Mouse (Mus musculus) macrophage (primary cell): ENCODE data around the gene Ergic3. TPM values are rescaled to one million over a fixed set of nuclear protein-coding genes. Genes with fewer than 3 reads are reported as not detected.

Source experiments
- H3K27ac ChIP-seq: fragments of 350-480 bp; formaldehyde crosslinking; 2 replicates; pipeline ENCODE4 v1.9.0; 2021
- H3K36me3 ChIP-seq: fragments of 350-480 bp; formaldehyde crosslinking; 2 replicates; pipeline ENCODE4 v1.9.0; 2021; ENCODE audit errors: inconsistent target
- H3K4me3 ChIP-seq: fragments of 350-480 bp; formaldehyde crosslinking; 2 replicates; pipeline ENCODE4 v1.9.0; 2021; ENCODE audit errors: inconsistent target
- H3K79me2 ChIP-seq: fragments of 350-480 bp; formaldehyde crosslinking; 2 replicates; pipeline ENCODE4 v1.9.0; 2021; ENCODE audit errors: inconsistent target
- WGBS: methylation state at CpG from one replicate; pipeline ENCODE4 v1.1.7; 2026; ENCODE audit warnings: inconsistent platforms; ENCODE audit not compliant: missing documents; 5-methylcytosine and 5-hydroxymethylcytosine counted together
- polyA plus RNA-seq: library from polyadenylated mRNA; stranded (reverse); fragments of 250-400 nt; gene quantifications from 3 replicates; pipeline ENCODE4 v1.2.4, GENCODE M21; 2018; ENCODE audit warnings: inconsistent platforms
- total RNA-seq, 78 experiments: library from RNA; depleted of rRNA; stranded (reverse); fragments of 250-400 nt; gene quantifications; 1 replicate in 9 of 78; 2 replicates in 24 of 78; 3 replicates in 43 of 78; 4 replicates in 2 of 78; pipeline ENCODE4 v1.2.4; 2018; ENCODE audit warnings: inconsistent platforms in 56 of 78

Gene Ergic3
- 10 to 100 TPM in 24 of 26 experiments, 1 to 10 TPM in 2; 9.1 to 53.7 (median 31.4) TPM for total RNA-seq (2018; cell fraction: chromatin; rRNA removed)
- 100 to 1,000 TPM; 145 to 260 (median 179) TPM for total RNA-seq (2018; cell fraction: cytosol; rRNA removed)
- 100 to 1,000 TPM in 14 of 26 experiments, 10 to 100 TPM in 12; 42.0 to 148 (median 101) TPM for total RNA-seq (2018; cell fraction: nucleus; rRNA removed)
- 160 to 212 TPM (median 187 TPM) in 3 replicates for polyA plus RNA-seq

- under 1% methylated on average over 41 of the region's 45 CpGs for WGBS
- no peaks in the 10 kb centered on the region for H3K79me2 ChIP-seq
- H3K4me3 ChIP-seq = peak within 1 kb of the TSS; percentile 73
- peak within 1 kb of the TSS; percentile 36 for H3K27ac ChIP-seq
- H3K36me3 ChIP-seq = peaks cover 30% of the 10 kb centered on the region; the same call in 1 of the 2 replicates
These were observed at the start of gene Ergic3, which contains the start of gene 6430550D23Rik for GRCm38 (mm10) chr2:156007888-156008532. TSS of gene Ergic3 (plus strand) at chr2:156008045. TSS of gene 6430550D23Rik (minus strand) at chr2:156007977.

DNA sequence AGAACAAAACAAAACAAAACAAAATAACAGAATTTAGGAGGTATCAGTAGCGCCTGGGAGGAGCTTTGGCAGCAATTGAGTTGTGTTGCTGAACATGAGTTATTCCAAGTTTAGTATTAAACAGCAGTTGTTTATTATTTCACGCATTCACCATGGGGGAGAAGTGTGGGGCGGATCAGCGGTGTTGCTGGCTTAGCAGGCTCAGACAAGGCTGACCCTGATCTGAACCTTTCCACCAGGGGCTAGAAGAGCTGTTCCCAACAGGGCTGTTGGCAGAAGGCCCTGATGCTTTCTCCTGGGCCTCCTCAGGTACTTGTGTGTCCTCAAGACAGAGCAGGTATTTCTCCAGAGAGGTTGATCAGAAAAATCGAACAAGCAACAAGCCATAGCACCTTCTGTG lies 47.9 kb upstream of the Ergic3 start:
- 95% methylated on average over 5 of the region's 5 CpGs for WGBS
- no peak overlapping the region for H3K4me3 ChIP-seq
- no peak overlapping the region for H3K27ac ChIP-seq
- peaks cover 19% of the 10 kb centered on the region; the same call in 1 of the 2 replicates for H3K36me3 ChIP-seq
- peaks cover 45% of the 10 kb centered on the region for H3K79me2 ChIP-seq

- Histone ChIP-seq H3K4me3 (no peak overlapping the region), H3K79me2 (peaks cover 42% of the 10 kb centered on the region), H3K36me3 (peaks cover 35% of the 10 kb centered on the region), H3K27ac (no peak overlapping the region)
- 93% methylated on average over 10 of the region's 10 CpGs for WGBS
These were observed 46.0 kb upstream of the Ergic3 start for GRCm38 (mm10) chr2:155961862-155962261.

DNA sequence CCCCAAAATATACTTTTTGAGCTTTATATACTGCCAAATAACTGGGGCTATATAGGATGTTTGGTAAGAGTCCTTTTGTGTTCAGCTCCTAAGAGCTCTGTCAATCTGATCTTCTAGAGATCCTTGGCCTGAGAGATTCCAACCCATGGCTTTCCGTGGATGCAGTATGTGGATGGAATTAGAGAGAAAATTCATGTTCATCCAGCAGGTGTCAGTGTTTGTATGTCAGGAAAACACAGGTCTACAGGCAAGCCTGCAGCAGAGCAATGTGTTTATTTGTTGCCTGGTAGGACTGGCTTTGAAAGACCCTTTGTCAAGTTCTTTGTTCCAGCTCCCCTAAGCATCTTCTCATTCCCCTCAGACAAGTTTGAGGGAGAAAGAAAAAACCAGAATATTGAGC lies 44.9 kb upstream of the Ergic3 start:
- WGBS = 80% methylated on average over 1 of the region's 1 CpGs
- peaks cover 46% of the 10 kb centered on the region for H3K36me3 ChIP-seq

GRCm38 (mm10) chr2:155973348-155973747 lies 34.5 kb upstream of the Ergic3 start:
- Histone ChIP-seq H3K79me2 (no peaks in the 10 kb centered on the region), H3K36me3 (peaks cover 53% of the 10 kb centered on the region; the same call in 1 of the 2 replicates), H3K4me3 (no peak overlapping the region), H3K27ac (no peak overlapping the region)
- WGBS = 97% methylated on average over 5 of the region's 6 CpGs

More for the DNA sequence above, 44.9 kb upstream of the Ergic3 start:
- Histone ChIP-seq H3K79me2 (peaks cover 31% of the 10 kb centered on the region), H3K4me3 (no peak overlapping the region), H3K27ac (no peak overlapping the region)

DNA sequence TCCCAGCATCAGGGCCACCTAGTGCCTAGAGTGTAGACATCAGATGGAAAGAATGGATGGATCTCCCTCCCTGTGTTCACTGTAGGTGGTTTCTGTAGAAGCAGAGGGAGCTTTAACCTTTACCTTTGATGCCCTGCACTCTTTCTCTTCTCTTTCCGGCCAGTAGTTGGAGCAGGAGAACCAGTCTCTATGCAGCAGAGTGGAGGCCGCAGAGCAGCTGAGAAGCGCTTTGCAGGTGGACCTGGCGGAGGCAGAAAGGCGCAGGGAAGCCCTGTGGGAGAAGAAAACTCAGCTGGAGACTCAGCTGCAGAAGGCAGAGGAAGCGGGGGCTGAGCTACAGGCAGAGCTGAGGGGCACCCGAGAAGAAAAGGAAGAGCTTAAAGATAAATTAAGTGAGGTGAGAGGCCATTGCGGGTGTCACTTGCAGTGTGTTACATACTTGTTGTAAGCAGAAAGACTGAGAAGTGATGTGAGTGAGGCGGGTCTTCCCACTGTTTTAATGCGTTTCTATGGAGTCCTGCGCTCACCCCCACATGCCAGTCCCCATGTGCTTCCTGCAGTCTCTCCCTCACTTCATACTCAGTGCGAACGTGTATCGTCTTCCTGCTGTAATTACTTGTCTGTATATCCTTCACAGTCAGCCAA lies 33.6 kb upstream of the Ergic3 start:
- no peak overlapping the region for H3K4me3 ChIP-seq
- WGBS = 87% methylated on average over 14 of the region's 14 CpGs
- no peak overlapping the region for H3K27ac ChIP-seq
- H3K36me3 ChIP-seq = peaks cover 48% of the 10 kb centered on the region; the same call in 1 of the 2 replicates
- H3K79me2 ChIP-seq = no peaks in the 10 kb centered on the region

- WGBS = 17% methylated on average over 5 of the region's 5 CpGs
- Histone ChIP-seq H3K79me2 (peaks cover 30% of the 10 kb centered on the region), H3K36me3 (peaks cover 41% of the 10 kb centered on the region; the same call in 1 of the 2 replicates), H3K27ac (peak overlapping the region; percentile 93), H3K4me3 (peak overlapping the region; percentile 42)
These were observed 28.4 kb upstream of the Ergic3 start for GRCm38 (mm10) chr2:155979328-155979991.

- Histone ChIP-seq H3K27ac (no peak overlapping the region), H3K4me3 (no peak overlapping the region), H3K79me2 (peaks cover 16% of the 10 kb centered on the region), H3K36me3 (peaks cover 88% of the 10 kb centered on the region)
- 91% methylated on average over 7 of the region's 7 CpGs for WGBS
These were observed 22.1 kb upstream of the Ergic3 start for GRCm38 (mm10) chr2:155985776-155986175.

GRCm38 (mm10) chr2:155987131-155987530 lies 20.7 kb upstream of the Ergic3 start:
- 94% methylated on average over 6 of the region's 6 CpGs for WGBS
- Histone ChIP-seq H3K36me3 (peaks cover 94% of the 10 kb centered on the region), H3K27ac (no peak overlapping the region), H3K4me3 (no peak overlapping the region), H3K79me2 (peaks cover 2% of the 10 kb centered on the region)

- Histone ChIP-seq H3K4me3 (no peak overlapping the region), H3K27ac (no peak overlapping the region), H3K36me3 (peaks cover 96% of the 10 kb centered on the region), H3K79me2 (no peaks in the 10 kb centered on the region)
- 91% methylated on average over 4 of the region's 4 CpGs for WGBS
These were observed 18.8 kb upstream of the Ergic3 start for GRCm38 (mm10) chr2:155989085-155989484.

DNA sequence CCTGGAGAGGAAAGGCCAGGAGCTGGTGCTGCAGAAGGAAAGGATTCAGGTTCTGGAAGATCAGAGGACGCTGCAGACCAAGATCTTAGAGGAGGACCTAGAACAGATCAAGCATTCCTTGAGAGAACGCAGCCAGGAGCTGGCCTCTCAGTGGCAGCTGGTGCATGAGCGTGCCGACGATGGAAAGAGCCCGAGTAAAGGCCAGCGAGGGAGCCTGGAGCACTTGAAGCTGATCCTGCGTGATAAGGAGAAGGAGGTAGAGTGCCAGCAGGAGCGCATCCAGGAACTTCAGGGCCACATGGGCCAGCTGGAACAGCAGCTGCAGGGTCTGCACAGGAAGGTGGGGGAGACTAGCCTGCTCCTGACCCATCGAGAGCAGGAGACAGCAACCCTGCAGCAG lies 16.7 kb upstream of the Ergic3 start:
- 96% methylated on average over 10 of the region's 10 CpGs for WGBS
- H3K4me3 ChIP-seq = no peak overlapping the region
- peaks cover 95% of the 10 kb centered on the region for H3K36me3 ChIP-seq
- no peak overlapping the region for H3K27ac ChIP-seq
- no peaks in the 10 kb centered on the region for H3K79me2 ChIP-seq

DNA sequence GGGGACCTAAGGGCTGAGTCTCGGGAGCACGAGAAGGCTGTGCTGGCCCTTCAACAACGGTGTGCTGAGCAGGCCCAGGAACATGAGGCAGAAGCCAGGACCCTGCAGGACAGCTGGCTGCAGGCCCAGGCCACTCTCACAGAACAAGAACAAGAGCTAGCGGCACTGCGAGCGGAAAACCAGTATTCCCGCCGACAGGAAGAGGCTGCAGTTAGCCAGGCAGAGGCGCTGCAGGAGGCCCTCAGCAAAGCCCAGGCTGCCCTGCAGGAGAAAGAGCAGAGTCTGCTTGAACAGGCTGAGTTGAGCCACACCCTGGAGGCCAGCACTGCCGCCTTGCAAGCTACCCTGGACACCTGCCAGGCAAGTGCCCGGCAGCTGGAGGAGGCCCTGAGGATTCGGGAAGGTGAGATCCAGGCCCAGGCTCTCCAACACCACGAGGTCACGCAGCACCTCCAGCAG lies 16.0 kb upstream of the Ergic3 start:
- Histone ChIP-seq H3K4me3 (no peak overlapping the region), H3K79me2 (no peaks in the 10 kb centered on the region), H3K27ac (no peak overlapping the region)

DNA sequence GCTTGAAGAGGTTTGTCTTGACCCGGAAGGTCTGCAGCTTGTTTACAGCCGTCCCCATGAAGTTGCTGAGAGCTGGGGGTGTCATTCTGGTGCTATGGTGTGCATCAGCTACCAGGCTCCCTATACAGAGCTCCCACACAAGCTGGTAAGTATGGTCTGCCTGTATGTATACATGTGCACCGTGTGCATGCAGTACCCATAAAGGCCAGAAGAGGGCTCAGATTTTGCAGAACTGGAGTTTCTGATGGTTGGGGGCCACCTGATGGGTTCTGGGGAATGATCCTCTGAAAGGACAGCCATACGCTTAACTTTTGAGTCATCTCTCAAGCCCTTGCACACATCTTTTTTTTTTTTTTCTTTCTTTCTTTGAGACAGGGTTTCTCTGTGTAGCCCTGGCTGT lies 2.5 kb upstream of the Ergic3 start:
- no peak overlapping the region for H3K27ac ChIP-seq
- WGBS = 94% methylated on average over 4 of the region's 4 CpGs
- H3K4me3 ChIP-seq = no peak overlapping the region
- H3K36me3 ChIP-seq = peaks cover 4% of the 10 kb centered on the region; the same call in 1 of the 2 replicates
- H3K79me2 ChIP-seq = no peaks in the 10 kb centered on the region

More for the DNA sequence above, 16.0 kb upstream of the Ergic3 start:
- peaks cover 95% of the 10 kb centered on the region for H3K36me3 ChIP-seq
- WGBS = 98% methylated on average over 14 of the region's 14 CpGs

GRCm38 (mm10) chr2:156018106-156018505 lies 10.3 kb downstream of the Ergic3 start:
- H3K4me3 ChIP-seq = no peak overlapping the region
- H3K36me3 ChIP-seq = peaks cover 51% of the 10 kb centered on the region
- WGBS = 88% methylated on average over 3 of the region's 3 CpGs
- H3K27ac ChIP-seq = no peak overlapping the region
- no peaks in the 10 kb centered on the region for H3K79me2 ChIP-seq
